Mouse (Mus musculus): ENCODE measurements around the gene Hcfc2. TPM values are rescaled to one million over a fixed set of nuclear protein-coding genes. Genes with fewer than 3 reads are reported as not detected.

Hcfc2 gene
- polyA plus RNA-seq, 1 experiment: 8.1 TPM

DNA sequence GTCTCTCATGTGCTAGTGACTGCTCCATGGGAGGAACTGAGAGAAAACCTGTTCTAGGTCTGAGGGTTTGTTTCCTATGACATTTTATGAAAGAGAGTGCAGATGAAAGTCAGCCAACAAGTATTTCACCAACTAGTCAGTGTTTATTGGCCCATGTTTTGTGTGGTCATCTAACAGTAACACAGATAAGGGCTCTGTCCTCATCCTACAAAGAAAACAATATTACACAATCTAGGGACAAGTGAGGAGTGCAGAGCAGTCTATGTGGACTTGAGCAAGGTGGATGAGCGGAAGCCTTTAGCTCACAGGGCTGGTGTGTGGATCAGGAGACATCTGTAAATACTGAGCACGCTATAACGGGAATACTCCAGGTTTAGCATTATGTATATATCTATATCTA, 62.9 kb downstream of the Hcfc2 start:
- no peak for DNase-seq
- Histone ChIP-seq H3K4me1 (ENCODE audit: control insufficient read depth, insufficient read depth, low read length) (peaks cover 6% of the 10 kb centered on the region; the same call in 1 of the 2 replicates), H3K36me3 (ENCODE audit: control insufficient read depth, insufficient read depth, low read length) (peaks cover 5% of the 10 kb centered on the region; the same call in 1 of the 2 replicates), H3K27ac (ENCODE audit: insufficient read depth, low read depth, low read length) (no peak overlapping the region), H3K4me3 (ENCODE audit: insufficient read depth, low read depth, low read length) (no peak overlapping the region), H3K27me3 (replicated peaks; ENCODE audit: control insufficient read depth, insufficient read depth, low read length) (no peaks in the 10 kb centered on the region)
- no peak for TF ChIP-seq POLR2A (IDR thresholded peaks at IDR 0.05; ENCODE audit: low read depth, low read length)
- TF ChIP-seq CTCF (conservative IDR thresholded peaks at IDR 0.05; ENCODE audit: insufficient read depth, insufficient read length, low read depth, low read length): no peak
- whole genome bisulfite sequencing: 98% methylated on average over 3 of the region's 3 CpGs

GRCm38 (mm10) chr10:82759706-82760105, 63.7 kb downstream of the Hcfc2 start:
- peaks cover 6% of the 10 kb centered on the region; the same call in 1 of the 2 replicates for H3K4me1 ChIP-seq (ENCODE audit: control insufficient read depth, insufficient read depth, low read length)
- H3K4me3 ChIP-seq (ENCODE audit: insufficient read depth, low read depth, low read length): no peak overlapping the region
- H3K27me3 ChIP-seq (replicated peaks; ENCODE audit: control insufficient read depth, insufficient read depth, low read length): no peaks in the 10 kb centered on the region
- DNase-seq: no peak
- 86% methylated on average over 5 of the region's 5 CpGs for WGBS
- H3K36me3 ChIP-seq (ENCODE audit: control insufficient read depth, insufficient read depth, low read length): peaks cover 3% of the 10 kb centered on the region; the same call in 1 of the 2 replicates
- no peak overlapping the region for H3K27ac ChIP-seq (ENCODE audit: insufficient read depth, low read depth, low read length)
- no peak for TF ChIP-seq CTCF (conservative IDR thresholded peaks at IDR 0.05; ENCODE audit: insufficient read depth, insufficient read length, low read depth, low read length)
- no peak for TF ChIP-seq POLR2A (IDR thresholded peaks at IDR 0.05; ENCODE audit: low read depth, low read length)

DNA sequence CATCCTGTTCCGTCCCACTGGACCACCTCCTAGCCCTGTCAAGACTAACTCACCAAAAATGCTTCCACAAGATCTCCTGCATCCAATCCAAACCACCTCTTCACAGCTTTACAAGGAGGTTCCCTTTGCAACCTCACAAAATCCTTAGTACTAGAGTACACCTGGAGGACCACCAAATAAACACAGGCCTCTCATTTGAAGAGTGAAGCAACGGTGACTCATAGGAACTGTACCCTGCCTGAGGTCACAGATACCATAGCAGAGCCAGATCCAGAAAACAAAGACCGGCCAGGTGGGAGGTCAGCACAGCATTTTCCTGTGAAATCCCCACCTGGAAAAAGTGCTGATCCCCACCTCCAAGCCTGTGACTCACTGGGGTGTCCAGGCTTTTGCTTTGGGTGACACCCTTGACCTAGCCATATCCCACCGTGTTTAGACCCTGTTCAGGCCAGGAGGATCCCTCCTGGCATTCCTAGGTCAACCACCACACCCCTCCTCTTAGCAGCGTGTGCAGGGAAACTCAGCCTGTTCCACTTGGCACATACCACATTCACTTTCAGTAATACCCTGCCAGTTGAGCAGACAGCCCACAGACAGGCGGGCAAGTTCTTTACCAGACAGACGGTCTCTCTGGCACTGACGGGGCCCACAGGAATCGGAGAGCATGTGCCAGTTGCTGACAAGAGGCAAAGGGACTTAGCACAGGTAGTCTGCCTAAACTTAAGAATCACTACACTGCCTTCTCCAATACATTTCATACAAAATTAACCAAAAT, 65.3 kb downstream of the Hcfc2 start:
- DNase-seq: no peak

DNA sequence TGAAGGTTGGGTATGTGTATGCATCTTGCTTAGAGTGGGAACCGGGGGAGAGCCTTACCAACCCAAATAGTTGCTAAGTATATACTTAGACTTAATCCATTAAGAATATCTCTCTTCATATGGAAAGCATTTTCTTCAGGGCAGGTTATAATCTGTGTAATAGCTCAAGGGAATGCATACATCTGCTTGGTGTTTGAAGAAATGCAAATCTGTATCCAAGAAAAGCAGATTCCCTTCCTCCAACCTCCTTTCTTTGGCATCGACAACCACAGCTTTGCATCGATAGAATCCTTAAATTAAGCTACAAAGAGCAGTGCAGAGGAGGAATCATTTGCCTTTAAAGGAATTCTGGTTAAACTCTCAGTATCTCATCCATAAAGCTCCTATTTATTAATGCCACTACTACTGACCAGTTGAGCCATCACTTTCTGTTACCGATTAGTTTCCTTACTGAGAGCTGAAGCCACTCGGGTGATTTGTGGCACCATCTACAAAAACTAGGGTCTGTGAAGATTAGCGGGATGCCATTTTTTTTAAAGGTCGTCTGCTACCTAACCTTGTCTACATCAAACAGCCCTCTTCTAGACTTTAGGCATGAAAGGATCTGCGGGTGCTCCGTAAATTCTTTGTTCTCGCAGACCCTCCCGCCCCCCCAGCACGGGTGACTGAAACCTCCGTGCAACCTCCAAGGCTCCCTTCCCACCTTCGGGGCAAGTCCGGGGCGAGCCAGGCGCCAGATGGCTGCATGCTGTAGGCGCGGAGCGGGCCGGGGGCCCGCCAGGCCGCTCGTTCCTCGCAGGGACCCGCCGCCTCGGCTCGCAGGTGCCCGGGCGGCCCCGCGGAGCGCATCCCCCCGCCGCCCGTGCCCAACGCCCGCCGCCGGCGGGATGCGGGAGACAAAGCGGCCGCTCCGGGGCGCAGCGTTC, 67.1 kb downstream of the Hcfc2 start:
- H3K36me3 ChIP-seq (ENCODE audit: control insufficient read depth, insufficient read depth, low read length): no peaks in the 10 kb centered on the region
- peaks cover 6% of the 10 kb centered on the region; the same call in 1 of the 2 replicates for H3K4me1 ChIP-seq (ENCODE audit: control insufficient read depth, insufficient read depth, low read length)
- H3K4me3 ChIP-seq (ENCODE audit: insufficient read depth, low read depth, low read length): peak overlapping the region; percentile 94
- under 1% methylated on average over 42 of the region's 48 CpGs for WGBS
- peak; percentile 40 for DNase-seq
- H3K27me3 ChIP-seq (replicated peaks; ENCODE audit: control insufficient read depth, insufficient read depth, low read length): no peaks in the 10 kb centered on the region
- H3K27ac ChIP-seq (ENCODE audit: insufficient read depth, low read depth, low read length): peak overlapping the region; percentile 40
- TF ChIP-seq POLR2A (IDR thresholded peaks at IDR 0.05; ENCODE audit: low read depth, low read length): no peak
- TF ChIP-seq CTCF (conservative IDR thresholded peaks at IDR 0.05; ENCODE audit: insufficient read depth, insufficient read length, low read depth, low read length): no peak

More for the DNA sequence above, 65.3 kb downstream of the Hcfc2 start:
- H3K36me3 ChIP-seq (ENCODE audit: control insufficient read depth, insufficient read depth, low read length): no peaks in the 10 kb centered on the region
- peaks cover 6% of the 10 kb centered on the region; the same call in 1 of the 2 replicates for H3K4me1 ChIP-seq (ENCODE audit: control insufficient read depth, insufficient read depth, low read length)
- H3K27me3 ChIP-seq (replicated peaks; ENCODE audit: control insufficient read depth, insufficient read depth, low read length): no peaks in the 10 kb centered on the region
- no peak overlapping the region for H3K4me3 ChIP-seq (ENCODE audit: insufficient read depth, low read depth, low read length)
- 71% methylated on average over 9 of the region's 9 CpGs for WGBS
- TF ChIP-seq CTCF (conservative IDR thresholded peaks at IDR 0.05; ENCODE audit: insufficient read depth, insufficient read length, low read depth, low read length) (no peak), POLR2A (IDR thresholded peaks at IDR 0.05; ENCODE audit: low read depth, low read length) (no peak)
- no peak overlapping the region for H3K27ac ChIP-seq (ENCODE audit: insufficient read depth, low read depth, low read length)

DNA sequence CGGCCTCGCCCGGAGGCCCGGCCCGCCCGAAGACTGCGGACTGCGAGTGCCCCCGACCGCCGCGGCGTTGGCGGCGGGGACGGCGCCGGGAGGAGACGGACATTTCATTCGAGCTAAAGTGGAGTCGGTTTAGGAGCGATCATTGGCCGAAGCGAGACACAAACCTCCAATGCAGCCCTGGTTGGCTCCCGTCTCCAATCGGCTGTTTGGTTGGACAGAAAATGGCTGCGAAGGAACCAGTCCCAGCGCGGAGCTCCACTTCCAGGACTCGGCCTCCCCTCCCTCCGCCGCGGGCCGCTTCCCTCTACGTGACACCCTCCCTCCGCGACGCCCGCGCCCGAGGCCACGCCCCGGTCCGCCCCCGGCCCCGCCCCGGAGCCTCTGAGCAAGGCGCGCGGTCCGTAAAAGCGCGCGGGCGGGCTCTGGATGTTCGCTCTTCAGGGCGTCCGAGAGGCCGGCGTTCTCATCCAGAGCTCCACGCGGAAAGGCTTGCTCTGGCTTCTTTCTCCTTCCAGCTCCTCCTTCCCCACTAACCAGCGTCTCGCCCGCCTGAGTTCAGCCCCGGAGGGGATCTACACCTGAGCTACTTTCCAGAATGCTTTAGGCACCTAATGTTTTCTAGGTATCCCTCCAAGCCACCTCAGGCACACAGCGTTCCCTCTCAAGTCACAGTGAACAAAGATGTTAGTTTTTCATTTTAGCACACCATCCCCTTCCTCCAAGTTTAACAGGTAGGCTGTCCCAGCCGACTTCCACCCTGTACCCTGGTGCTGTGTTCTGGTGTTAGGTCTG, 68.1 kb downstream of the Hcfc2 start, which contains the start of gene Nfyb:
Nfyb (minus strand) TSS at position 305 of the 792 bp plus-strand sequence.
- H3K36me3 ChIP-seq (ENCODE audit: control insufficient read depth, insufficient read depth, low read length): no peaks in the 10 kb centered on the region
- under 1% methylated on average over 50 of the region's 68 CpGs for WGBS
- TF ChIP-seq CTCF (conservative IDR thresholded peaks at IDR 0.05; ENCODE audit: insufficient read depth, insufficient read length, low read depth, low read length) (no peak), POLR2A (IDR thresholded peaks at IDR 0.05; ENCODE audit: low read depth, low read length) (peak; percentile 92)
- no peaks in the 10 kb centered on the region for H3K27me3 ChIP-seq (replicated peaks; ENCODE audit: control insufficient read depth, insufficient read depth, low read length)
- H3K27ac ChIP-seq (ENCODE audit: insufficient read depth, low read depth, low read length): peak within 1 kb of the TSS; percentile 40
- peak within 1 kb of the TSS; percentile 94 for H3K4me3 ChIP-seq (ENCODE audit: insufficient read depth, low read depth, low read length)
- peaks cover 6% of the 10 kb centered on the region; the same call in 1 of the 2 replicates for H3K4me1 ChIP-seq (ENCODE audit: control insufficient read depth, insufficient read depth, low read length)
- peak; percentile 99 for DNase-seq

- no peak overlapping the region for H3K4me3 ChIP-seq (ENCODE audit: insufficient read depth, low read depth, low read length)
- H3K27ac ChIP-seq (ENCODE audit: insufficient read depth, low read depth, low read length): no peak overlapping the region
- no peaks in the 10 kb centered on the region for H3K36me3 ChIP-seq (ENCODE audit: control insufficient read depth, insufficient read depth, low read length)
- WGBS: 51% methylated on average over 9 of the region's 9 CpGs
- TF ChIP-seq CTCF (conservative IDR thresholded peaks at IDR 0.05; ENCODE audit: insufficient read depth, insufficient read length, low read depth, low read length) (no peak), POLR2A (IDR thresholded peaks at IDR 0.05; ENCODE audit: low read depth, low read length) (no peak)
- H3K27me3 ChIP-seq (replicated peaks; ENCODE audit: control insufficient read depth, insufficient read depth, low read length): no peaks in the 10 kb centered on the region
- H3K4me1 ChIP-seq (ENCODE audit: control insufficient read depth, insufficient read depth, low read length): no peaks in the 10 kb centered on the region; the same call in 1 of the 2 replicates
- no peak for DNase-seq
Measured at GRCm38 (mm10) chr10:82768901-82769300, 72.9 kb downstream of the Hcfc2 start.

Data from kidney, adult 2 months (tissue).